Mouse (Mus musculus): Measurements from ENCODE around the gene Alpk1. TPM values are rescaled to one million over a fixed set of nuclear protein-coding genes. Genes with fewer than 3 reads are reported as not detected.

Alpk1 gene
- polyA plus RNA-seq, 1 experiment from 2014 or later: 0.64 TPM

DNA sequence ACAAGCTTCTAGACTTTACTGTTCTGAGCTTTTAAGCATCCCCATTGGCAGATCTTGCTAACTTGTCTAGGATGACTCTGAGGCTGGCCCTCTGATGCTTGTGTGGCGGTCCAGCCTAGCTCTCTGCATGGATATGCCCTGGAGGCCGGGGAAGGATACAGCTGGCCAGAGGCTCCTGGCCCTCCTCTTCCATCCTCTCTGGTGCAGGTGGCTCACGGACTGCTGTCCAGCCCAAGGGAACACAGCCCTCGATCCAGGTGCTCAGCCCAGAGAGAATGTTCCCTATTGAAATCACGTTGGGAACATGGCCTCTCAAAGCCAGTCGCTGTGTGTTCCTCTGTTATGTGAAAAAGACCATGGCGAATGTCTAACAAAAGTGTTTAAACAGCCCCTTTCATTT lies 119.6 kb downstream of the Alpk1 start:
- no peak overlapping the region for H3K4me2 ChIP-seq (ENCODE audit: low read depth)
- no peak overlapping the region for H3K27ac ChIP-seq (ENCODE audit: low read depth, low read length)
- no peaks in the 10 kb centered on the region for H3K27me3 ChIP-seq (ENCODE audit: control insufficient read depth, insufficient read depth, low read length)
- peaks cover 2% of the 10 kb centered on the region; the same call in 1 of the 2 replicates for H3K4me1 ChIP-seq (ENCODE audit: control insufficient read depth, insufficient read depth, low read length)
- DNase-seq (ENCODE audit: low spot score) (peak; percentile 51), ATAC-seq (ENCODE audit: insufficient read depth, low FRiP score, low TSS enrichment) (peak; percentile 81)
- no peak overlapping the region for H3K4me3 ChIP-seq (ENCODE audit: low read depth, low read length)
- H3K36me3 ChIP-seq (ENCODE audit: control insufficient read depth, insufficient read depth, low read length): no peaks in the 10 kb centered on the region
- H3K9me3 ChIP-seq (ENCODE audit: control insufficient read depth, low read length): no peaks in the 10 kb centered on the region
- H3K9ac ChIP-seq (ENCODE audit: low read length): no peak overlapping the region
- WGBS: 59% methylated on average over 7 of the region's 7 CpGs

DNA sequence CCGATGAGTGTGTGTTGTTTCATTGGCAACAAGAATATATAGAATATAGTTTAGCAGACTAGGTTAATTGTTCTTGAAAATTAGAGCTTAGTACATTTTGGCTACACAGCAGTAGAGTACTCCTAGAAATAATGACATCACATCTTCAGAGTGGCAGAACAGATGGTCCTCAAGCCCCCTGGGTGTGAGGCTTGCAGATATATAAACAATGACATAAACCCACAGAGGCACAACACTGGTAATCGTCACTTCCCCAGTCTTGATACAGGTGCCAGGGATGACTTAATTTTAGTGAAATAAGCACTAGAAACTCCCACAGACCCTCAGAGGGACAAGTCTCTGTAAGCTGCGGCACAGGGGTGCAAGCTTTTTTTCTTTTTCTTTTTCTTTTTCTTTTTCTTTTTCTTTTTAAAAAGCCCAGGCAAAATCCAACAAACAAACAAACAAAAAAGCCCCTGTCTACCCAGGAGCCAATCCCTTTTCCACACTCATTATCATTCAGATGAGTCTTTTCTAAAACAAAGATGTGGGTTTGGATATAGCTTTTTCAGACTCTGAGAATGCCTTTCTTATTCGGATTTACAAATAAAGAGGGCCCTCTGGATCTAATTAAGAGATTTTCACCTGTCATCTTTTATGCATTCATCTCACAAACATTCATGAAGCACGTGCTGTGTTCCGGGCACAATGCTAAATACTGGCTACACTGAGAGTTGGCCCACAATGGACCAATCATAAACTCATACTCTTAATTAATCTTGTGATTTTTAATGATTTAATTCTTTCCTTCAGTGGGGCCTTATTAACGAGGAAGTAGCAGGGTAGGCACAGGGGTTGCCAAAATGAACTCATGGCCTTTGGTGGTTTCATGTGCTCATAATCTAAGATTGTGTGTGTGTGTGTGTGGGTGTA lies 128.3 kb downstream of the Alpk1 start:
- 66% methylated on average over 7 of the region's 7 CpGs for WGBS
- no peak overlapping the region for H3K9ac ChIP-seq (ENCODE audit: low read length)

DNA sequence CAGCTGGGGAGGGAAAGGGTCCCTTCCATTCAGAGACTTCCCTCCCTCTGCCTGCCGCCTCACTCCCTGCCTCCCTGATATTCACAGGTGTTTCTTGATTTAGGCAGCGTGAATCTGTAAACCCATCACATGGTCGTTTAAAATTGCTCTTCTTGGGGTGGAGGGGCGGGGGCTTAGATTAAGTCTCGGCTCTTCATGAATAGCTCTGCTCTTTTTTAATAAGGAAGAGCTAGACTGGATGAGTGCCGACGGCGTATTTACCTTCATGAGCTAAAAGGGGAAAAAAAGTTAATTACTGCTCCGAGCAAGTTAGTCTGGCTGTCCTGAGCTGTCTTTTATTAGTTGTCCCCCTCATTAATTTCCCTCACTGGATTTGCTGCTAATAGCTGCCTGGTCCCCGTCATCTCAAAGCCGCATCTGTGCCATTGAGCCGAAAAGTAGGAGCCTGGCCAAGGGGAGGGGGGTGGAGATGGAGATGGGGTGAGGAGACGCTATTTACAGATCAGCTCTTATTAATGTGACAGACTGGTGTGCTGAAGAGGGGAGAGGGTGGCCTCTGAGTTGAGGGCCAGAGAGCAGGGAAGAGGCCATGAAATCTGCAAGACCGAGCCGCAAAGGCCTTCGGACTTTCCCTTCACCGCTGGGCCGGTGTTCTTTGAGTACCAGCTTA lies 134.0 kb downstream of the Alpk1 start:
- 54% methylated on average over 18 of the region's 18 CpGs for WGBS
- Histone ChIP-seq H3K36me3 (ENCODE audit: control insufficient read depth, insufficient read depth, low read length) (no peaks in the 10 kb centered on the region), H3K4me2 (ENCODE audit: low read depth) (no peak overlapping the region), H3K4me3 (ENCODE audit: low read depth, low read length) (no peak overlapping the region), H3K27me3 (ENCODE audit: control insufficient read depth, insufficient read depth, low read length) (peaks cover 28% of the 10 kb centered on the region), H3K27ac (ENCODE audit: low read depth, low read length) (no peak overlapping the region), H3K9ac (ENCODE audit: low read length) (no peak overlapping the region), H3K4me1 (ENCODE audit: control insufficient read depth, insufficient read depth, low read length) (peaks cover 7% of the 10 kb centered on the region; the same call in 1 of the 2 replicates), H3K9me3 (ENCODE audit: control insufficient read depth, low read length) (no peaks in the 10 kb centered on the region)
- DNase-seq (ENCODE audit: low spot score): no peak
- no peak; the same call in 1 of the 2 replicates for ATAC-seq (ENCODE audit: insufficient read depth, low FRiP score, low TSS enrichment)

More for the DNA sequence above, 128.3 kb downstream of the Alpk1 start:
- no peaks in the 10 kb centered on the region for H3K27me3 ChIP-seq (ENCODE audit: control insufficient read depth, insufficient read depth, low read length)
- no peak overlapping the region for H3K4me3 ChIP-seq (ENCODE audit: low read depth, low read length)
- no peak overlapping the region for H3K27ac ChIP-seq (ENCODE audit: low read depth, low read length)
- no peak overlapping the region for H3K4me2 ChIP-seq (ENCODE audit: low read depth)
- DNase-seq (ENCODE audit: low spot score) (no peak), ATAC-seq (ENCODE audit: insufficient read depth, low FRiP score, low TSS enrichment) (no peak)
- no peaks in the 10 kb centered on the region for H3K9me3 ChIP-seq (ENCODE audit: control insufficient read depth, low read length)
- no peaks in the 10 kb centered on the region for H3K36me3 ChIP-seq (ENCODE audit: control insufficient read depth, insufficient read depth, low read length)
- no peaks in the 10 kb centered on the region for H3K4me1 ChIP-seq (ENCODE audit: control insufficient read depth, insufficient read depth, low read length)

DNA sequence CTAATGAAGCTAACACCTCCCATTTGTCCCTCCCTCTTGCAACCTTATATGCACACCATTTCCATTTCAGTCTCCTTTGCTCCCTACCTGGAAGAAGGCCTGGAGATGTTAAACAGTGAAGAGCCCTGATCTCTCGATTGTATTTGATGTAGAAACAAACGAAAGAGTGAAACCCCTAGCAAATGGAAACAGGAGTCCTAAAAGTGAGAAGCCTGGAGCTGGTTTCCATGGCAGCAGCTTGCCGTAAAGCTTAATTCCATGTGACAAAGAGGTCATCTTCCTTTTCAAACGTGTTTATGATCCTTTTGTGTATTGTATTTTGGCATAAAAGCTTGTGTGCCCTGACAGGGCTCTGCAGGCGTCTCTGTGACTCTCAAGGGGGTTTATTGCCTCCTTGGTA lies 138.1 kb downstream of the Alpk1 start:
- H3K4me1 ChIP-seq (ENCODE audit: control insufficient read depth, insufficient read depth, low read length): peaks cover 20% of the 10 kb centered on the region
- H3K27me3 ChIP-seq (ENCODE audit: control insufficient read depth, insufficient read depth, low read length): peaks cover 59% of the 10 kb centered on the region
- no peaks in the 10 kb centered on the region for H3K9me3 ChIP-seq (ENCODE audit: control insufficient read depth, low read length)
- no peak overlapping the region for H3K9ac ChIP-seq (ENCODE audit: low read length)
- no peak overlapping the region for H3K4me3 ChIP-seq (ENCODE audit: low read depth, low read length)
- H3K4me2 ChIP-seq (ENCODE audit: low read depth): peak overlapping the region; percentile 12; the same call in 1 of the 2 replicates
- 3% methylated on average over 5 of the region's 5 CpGs for WGBS
- H3K36me3 ChIP-seq (ENCODE audit: control insufficient read depth, insufficient read depth, low read length): no peaks in the 10 kb centered on the region
- DNase-seq (ENCODE audit: low spot score) (no peak), ATAC-seq (ENCODE audit: insufficient read depth, low FRiP score, low TSS enrichment) (no peak)
- no peak overlapping the region for H3K27ac ChIP-seq (ENCODE audit: low read depth, low read length)

DNA sequence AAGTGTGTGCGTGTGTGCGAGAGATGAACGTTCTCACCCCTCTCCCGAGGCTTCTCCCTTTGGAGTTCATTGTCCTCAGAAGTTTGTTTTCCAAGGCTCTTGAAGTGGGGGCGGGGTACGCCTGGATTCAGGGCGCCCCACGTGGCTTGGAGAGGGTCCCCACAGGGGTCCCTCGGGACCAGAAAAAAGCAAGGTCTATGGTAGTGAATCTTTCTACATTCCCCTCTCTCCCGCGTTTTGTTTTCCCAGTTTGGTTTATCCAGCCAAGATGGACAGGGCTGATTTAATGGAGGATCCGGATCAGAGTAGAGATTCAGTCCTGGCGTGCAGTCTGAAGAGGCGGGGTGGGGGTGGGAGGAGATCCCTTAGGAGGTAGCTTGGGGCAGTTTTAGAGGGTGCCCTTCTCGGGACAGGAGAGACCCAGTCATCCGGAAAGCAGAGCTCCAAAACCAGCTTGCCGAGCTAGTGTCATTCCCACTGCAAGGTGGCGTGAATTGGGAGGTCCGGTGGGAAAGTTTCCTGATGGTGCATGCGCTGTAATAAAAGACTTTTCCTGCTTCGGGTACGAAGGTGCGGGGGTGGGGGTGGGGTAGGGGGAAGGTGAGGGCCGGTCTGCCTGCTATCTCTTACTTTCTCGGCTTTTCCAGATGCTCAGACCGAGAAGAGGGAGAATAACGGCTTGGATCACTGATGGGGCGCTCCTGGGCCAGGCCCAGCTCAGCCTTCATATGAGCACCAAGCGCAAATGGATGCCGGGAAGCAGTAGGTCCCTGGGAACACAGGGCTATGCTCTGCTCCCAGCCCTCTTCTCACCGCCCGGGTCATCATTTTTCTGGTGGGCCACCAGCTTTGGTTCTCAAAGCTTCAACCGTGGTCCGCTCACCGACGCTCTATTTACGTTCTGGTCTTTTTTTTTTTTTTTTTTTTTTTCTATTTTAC lies 139.3 kb downstream of the Alpk1 start:
- no peak overlapping the region for H3K27ac ChIP-seq (ENCODE audit: low read depth, low read length)
- H3K4me3 ChIP-seq (ENCODE audit: low read depth, low read length): no peak overlapping the region; the same call in 1 of the 2 replicates
- H3K9me3 ChIP-seq (ENCODE audit: control insufficient read depth, low read length): no peaks in the 10 kb centered on the region
- 0 out of 2 replicates have a peak overlapping the region, but pooled peaks have one; percentile 6 for H3K9ac ChIP-seq (ENCODE audit: low read length)
- H3K36me3 ChIP-seq (ENCODE audit: control insufficient read depth, insufficient read depth, low read length): no peaks in the 10 kb centered on the region
- peak; percentile 43 for DNase-seq (ENCODE audit: low spot score)
- peak; percentile 14; the same call in 1 of the 2 replicates for ATAC-seq (ENCODE audit: insufficient read depth, low FRiP score, low TSS enrichment)
- peaks cover 20% of the 10 kb centered on the region for H3K4me1 ChIP-seq (ENCODE audit: control insufficient read depth, insufficient read depth, low read length)
- H3K4me2 ChIP-seq (ENCODE audit: low read depth): peak overlapping the region; percentile 34
- H3K27me3 ChIP-seq (ENCODE audit: control insufficient read depth, insufficient read depth, low read length): peaks cover 59% of the 10 kb centered on the region
- 3% methylated on average over 37 of the region's 37 CpGs for WGBS

DNA sequence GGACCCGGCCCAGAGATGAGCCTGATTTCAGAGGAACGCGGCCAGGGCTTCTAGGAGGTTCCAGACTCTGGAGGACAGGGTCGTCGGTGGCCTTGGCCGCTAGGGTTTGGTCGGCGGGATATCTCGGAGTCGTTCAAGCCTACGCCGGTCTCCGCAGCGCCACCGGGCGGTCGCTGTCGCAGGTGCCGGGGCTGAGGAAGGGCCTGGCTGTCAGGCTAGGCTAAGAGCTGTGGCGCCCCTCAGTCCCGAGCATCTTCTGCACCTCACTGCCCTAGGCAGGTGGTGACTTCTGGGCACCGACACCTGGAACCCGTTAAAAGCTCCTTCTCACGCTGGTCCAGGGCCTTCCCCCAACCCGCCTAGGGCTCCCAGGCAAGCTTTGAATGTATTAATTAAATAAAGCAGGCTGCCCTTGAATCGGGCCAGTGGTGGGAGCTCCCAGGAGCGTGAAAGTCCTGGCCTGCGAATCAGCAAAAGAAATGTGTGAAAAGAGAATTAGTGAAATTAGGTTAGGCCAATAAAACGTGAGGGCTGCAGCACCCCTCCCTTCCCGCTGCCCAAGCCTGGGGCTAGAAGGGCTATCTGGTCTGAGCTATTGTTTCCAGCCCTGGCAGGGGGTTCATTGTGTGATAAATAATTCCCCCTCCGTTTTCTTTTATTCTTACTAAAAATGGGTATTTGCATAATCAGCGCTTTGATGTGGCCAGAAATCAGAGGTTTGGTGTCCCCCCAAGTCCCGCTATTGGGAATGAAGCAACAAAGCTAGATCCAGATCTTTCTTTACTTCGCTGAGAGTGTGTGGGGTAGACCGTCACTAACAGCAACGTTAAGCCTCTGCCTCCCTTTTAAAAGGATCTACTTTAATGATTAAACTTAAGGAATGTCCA lies 140.2 kb downstream of the Alpk1 start:
- ATAC-seq (ENCODE audit: insufficient read depth, low FRiP score, low TSS enrichment) (peak; percentile 84), DNase-seq (ENCODE audit: low spot score) (peak; percentile 89)
- no peak overlapping the region for H3K9ac ChIP-seq (ENCODE audit: low read length)
- no peak overlapping the region for H3K4me3 ChIP-seq (ENCODE audit: low read depth, low read length)
- peaks cover 20% of the 10 kb centered on the region for H3K4me1 ChIP-seq (ENCODE audit: control insufficient read depth, insufficient read depth, low read length)
- peaks cover 63% of the 10 kb centered on the region for H3K27me3 ChIP-seq (ENCODE audit: control insufficient read depth, insufficient read depth, low read length)
- no peak overlapping the region for H3K27ac ChIP-seq (ENCODE audit: low read depth, low read length)
- under 1% methylated on average over 36 of the region's 36 CpGs for WGBS
- no peaks in the 10 kb centered on the region for H3K36me3 ChIP-seq (ENCODE audit: control insufficient read depth, insufficient read depth, low read length)
- H3K4me2 ChIP-seq (ENCODE audit: low read depth): peak overlapping the region; percentile 34
- no peaks in the 10 kb centered on the region for H3K9me3 ChIP-seq (ENCODE audit: control insufficient read depth, low read length)

DNA sequence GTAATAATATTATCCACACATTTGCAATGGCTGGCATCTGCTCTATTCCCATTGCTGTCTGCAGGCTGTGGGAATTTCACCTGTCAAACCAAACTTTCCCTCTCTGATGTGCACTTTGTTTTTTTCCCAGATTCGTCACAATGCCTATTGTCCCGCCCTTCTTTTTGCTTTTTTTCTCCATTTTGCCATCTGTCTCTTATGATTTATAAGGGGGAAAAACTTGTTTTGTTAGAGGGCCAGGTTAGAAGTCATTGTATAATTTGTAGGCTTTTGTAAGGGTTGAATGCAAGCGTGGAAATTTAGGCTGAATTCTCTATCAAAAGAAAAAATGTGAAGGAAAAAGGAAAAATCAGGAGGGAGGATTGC lies 145.4 kb downstream of the Alpk1 start:
- Histone ChIP-seq H3K9ac (ENCODE audit: low read length) (no peak overlapping the region; the same call in 1 of the 2 replicates), H3K27ac (ENCODE audit: low read depth, low read length) (peak overlapping the region; percentile 83; the same call in 1 of the 2 replicates), H3K4me2 (ENCODE audit: low read depth) (peak overlapping the region; percentile 69), H3K9me3 (ENCODE audit: control insufficient read depth, low read length) (no peaks in the 10 kb centered on the region), H3K4me1 (ENCODE audit: control insufficient read depth, insufficient read depth, low read length) (peaks cover 25% of the 10 kb centered on the region), H3K4me3 (ENCODE audit: low read depth, low read length) (peak overlapping the region; percentile 53), H3K36me3 (ENCODE audit: control insufficient read depth, insufficient read depth, low read length) (no peaks in the 10 kb centered on the region), H3K27me3 (ENCODE audit: control insufficient read depth, insufficient read depth, low read length) (peaks cover 76% of the 10 kb centered on the region)
- ATAC-seq (ENCODE audit: insufficient read depth, low FRiP score, low TSS enrichment) (no peak), DNase-seq (ENCODE audit: low spot score) (no peak)
- 4% methylated on average over 3 of the region's 3 CpGs for WGBS
